Comparison of ENCODE assay signal across 8 mouse cellular contexts in genomic region chr4:119536615-119537014, GRCm38 (mm10). TPM values are rescaled to one million over a fixed set of nuclear protein-coding genes. Genes with fewer than 3 reads are reported as not detected.
DNase-seq lines count a peak whose midpoint lies in the region; ATAC-seq and TF ChIP-seq lines count a peak whose summit lies in the region.
"Not testable (repeated sequence)": the region's sequence is repeated elsewhere in the genome, so short reads cannot be mapped to it uniquely, and the experiment has no call there.

TSS of gene Foxj3 (plus strand) at chr4:119537004.

- not testable (repeated sequence) for H3K36me3 ChIP-seq in embryonic facial prominence, embryonic 14.5 days (ENCODE audit: control insufficient read depth, insufficient read depth, low read length); kidney, adult 2 months (ENCODE audit: control insufficient read depth, insufficient read depth, low read length); small intestine, adult 2 months (ENCODE audit: control insufficient read depth, insufficient read depth, low read length)

- H3K27me3 ChIP-seq in embryonic facial prominence, embryonic 14.5 days (replicated peaks; ENCODE audit: control insufficient read depth, insufficient read depth, low read length); kidney, adult 2 months (replicated peaks; ENCODE audit: control insufficient read depth, insufficient read depth, low read length); small intestine, adult 2 months (ENCODE audit: control insufficient read depth, insufficient read depth, low read length): not testable (repeated sequence)

- not testable (repeated sequence) for H3K4me3 ChIP-seq in embryonic facial prominence, embryonic 14.5 days (ENCODE audit: low read depth, low read length); kidney, adult 2 months (ENCODE audit: insufficient read depth, low read depth, low read length)
- peak within 1 kb of the TSS; percentile 26; the same call in 1 of the 2 replicates for H3K4me3 ChIP-seq in small intestine, adult 2 months (ENCODE audit: low read depth, low read length)

- intact Hi-C loops in gastrocnemius, postnatal 14 days (cut with DNase I; ENCODE audit: low total_unique reads), result loop anchor here (10.0 kb wide), 1 partner anchor 292 kb away; no protein-coding TSS in a partner anchor
- intact Hi-C loops in heart, postnatal 14 days (cut with DNase I), result loop anchor here (5.0 to 10.0 kb wide), 4 partner anchors 76 to 242 kb away; partner anchors contain the start of genes Ppcs, Ybx1 and Zmynd12
- intact Hi-C loops in left cerebral cortex, postnatal 36 days (cut with DNase I), result loop anchor here (10.0 kb wide), 1 partner anchor 292 kb away; no protein-coding TSS in a partner anchor

- H3K4me2 ChIP-seq in embryonic facial prominence, embryonic 14.5 days (ENCODE audit: low read depth, low read length), result not testable (repeated sequence)

- 91% methylated on average over 4 of the region's 4 CpGs for whole genome bisulfite sequencing in embryonic facial prominence, embryonic 14.5 days
- WGBS in kidney, adult 2 months, result 96% methylated on average over 4 of the region's 4 CpGs
- WGBS in small intestine, adult 2 months, result 80% methylated on average over 4 of the region's 4 CpGs

- not testable (repeated sequence) for DNase-seq in adrenal gland, adult 18-20 months (ENCODE audit: low spot score in 2 of 2); embryonic facial prominence, embryonic 14.5 days (ENCODE audit: low spot score); gastrocnemius, postnatal 14 days; heart, postnatal 14 days; kidney, adult 2 months; left cerebral cortex, postnatal 36 days (ENCODE audit: low spot score in 2 of 2)

- not testable (repeated sequence) for TF ChIP-seq POLR2A in kidney, adult 2 months (IDR thresholded peaks at IDR 0.05; ENCODE audit: low read depth, low read length); small intestine, adult 2 months (IDR thresholded peaks at IDR 0.05; ENCODE audit: low read depth, low read length)

- not testable (repeated sequence) for ATAC-seq in embryonic facial prominence, embryonic 14.5 days (ENCODE audit: low read depth); megakaryocyte-erythroid progenitor cell, adult 5-6 weeks (replicated peaks; ENCODE audit: low FRiP score, low TSS enrichment, poor library complexity, severe bottlenecking)

- peaks cover 12% of the 10 kb centered on the region for H3K4me1 ChIP-seq in embryonic facial prominence, embryonic 14.5 days (ENCODE audit: control insufficient read depth, insufficient read depth, low read length)
- H3K4me1 ChIP-seq in kidney, adult 2 months (ENCODE audit: control insufficient read depth, insufficient read depth, low read length); small intestine, adult 2 months (ENCODE audit: control insufficient read depth, insufficient read depth, insufficient read length, low read length): not testable (repeated sequence)

- not testable (repeated sequence) for H3K9ac ChIP-seq in embryonic facial prominence, embryonic 14.5 days (ENCODE audit: low read depth, low read length)

- not testable (repeated sequence) for H3K9me3 ChIP-seq in embryonic facial prominence, embryonic 14.5 days (ENCODE audit: control insufficient read depth, low read length)

- TF ChIP-seq CTCF in kidney, adult 2 months (conservative IDR thresholded peaks at IDR 0.05; ENCODE audit: insufficient read depth, insufficient read length, low read depth, low read length); small intestine, adult 2 months (IDR thresholded peaks at IDR 0.05; ENCODE audit: extremely low read depth, insufficient read length, insufficient replicate concordance, low read depth, low read length): not testable (repeated sequence)

- not testable (repeated sequence) for H3K27ac ChIP-seq in embryonic facial prominence, embryonic 14.5 days (replicated peaks; ENCODE audit: low read depth, low read length); kidney, adult 2 months (ENCODE audit: insufficient read depth, low read depth, low read length)
- H3K27ac ChIP-seq in small intestine, adult 2 months (ENCODE audit: insufficient read depth, low read depth, low read length), result peak within 1 kb of the TSS; percentile 97

RNA-seq across cellular contexts. Expression of gene Foxj3, which starts in this region (rescaled TPM):
- total RNA-seq in adrenal gland, adult 18-20 months (2021), result 10 to 100 TPM; 39.0 to 41.6 TPM
- 25.1 and 27.8 TPM in 2 replicates for polyA plus RNA-seq in embryonic facial prominence, embryonic 14.5 days (2014; fragmentation: Nextera tagmentation; extraction: Ambion mirVana)
- total RNA-seq in gastrocnemius, postnatal 14 days (2021), result 10 to 100 TPM; 20.7 to 22.9 TPM
- total RNA-seq in heart, postnatal 14 days (2021), result 10 to 100 TPM; 26.5 to 32.7 TPM
- polyA plus RNA-seq in kidney, adult 2 months (2012; rRNA removed), result 16.5 and 19.1 TPM in 2 replicates
- 10 to 100 TPM; 65.4 to 71.2 TPM for total RNA-seq in left cerebral cortex, postnatal 36 days (2021)
- total RNA-seq in megakaryocyte-erythroid progenitor cell, adult 5-6 weeks (2014; fragmentation: Nextera tagmentation), result 31.1 and 58.3 TPM in 2 replicates
- 22.8 and 33.9 TPM in 2 replicates for total RNA-seq in megakaryocyte-erythroid progenitor cell, adult 5-6 weeks (2017)
- polyA plus RNA-seq in small intestine, adult 2 months (2012; rRNA removed), result 6.7 and 19.0 TPM in 2 replicates
